Mouse (Mus musculus) liver, embryonic 14.5 days (tissue): ENCODE data around the gene Lipc. TPM values are rescaled to one million over a fixed set of nuclear protein-coding genes. Genes with fewer than 3 reads are reported as not detected.

Source experiments
- ATAC-seq: fragments of 200-750 bp; cut with Nextera tagmentation; 2 replicates; pipeline ENCODE4 v1.8.0; 2017; ENCODE audit warnings: moderate number of reproducible peaks, mild to moderate bottlenecking, moderate library complexity; ENCODE audit not compliant: insufficient read depth
- DNase-seq, 3 experiments: peaks; one replicate each; pipeline ENCODE4 v3.0.0-alpha.2; 2012 to 2013; ENCODE audit warnings: low read depth in 3 of 3, low spot score in 3 of 3
- H3K27ac ChIP-seq: fragments of 300-500 bp; sonication (generic); 2 replicates; pipeline ENCODE4 v1.5.1; 2014; ENCODE audit warnings: moderate library complexity, mild to moderate bottlenecking, control low read depth, inconsistent platforms
- H3K27me3 ChIP-seq: fragments of 300-500 bp; sonication (generic); 2 replicates; pipeline ENCODE4 v1.6.1; 2014; ENCODE audit warnings: mild to moderate bottlenecking, low read length, moderate library complexity; ENCODE audit not compliant: control insufficient read depth, insufficient read depth
- H3K36me3 ChIP-seq: fragments of 300-500 bp; sonication (generic); replicated peaks from 2 replicates; pipeline ENCODE4 v1.6.1; 2014; ENCODE audit warnings: low read depth; ENCODE audit not compliant: control insufficient read depth, insufficient read depth
- H3K4me1 ChIP-seq, 2 experiments: fragments of 200-500 bp in 1 of 2; fragments of 300-500 bp in 1 of 2; sonication (generic) in 1 of 2; replicated peaks; 2 replicates each; pipeline ENCODE4 v1.6.1; 2012 to 2014; ENCODE audit warnings: antibody characterized with exemption in 1 of 2, inconsistent platforms in 1 of 2, low read length in 1 of 2; ENCODE audit not compliant: control insufficient read depth in 2 of 2, insufficient read depth in 2 of 2
- H3K4me2 ChIP-seq: fragments of 300-500 bp; sonication (generic); 2 replicates; pipeline ENCODE4 v1.6.1; 2014; ENCODE audit warnings: low read depth, mild to moderate bottlenecking, control low read depth, moderate library complexity
- H3K4me3 ChIP-seq, 2 experiments: fragments of 200-500 bp in 1 of 2; fragments of 300-500 bp in 1 of 2; sonication (generic) in 1 of 2; 2 replicates each; pipeline ENCODE4 v1.5.1; 2012 to 2014; ENCODE audit warnings: low read depth in 2 of 2, low read length in 2 of 2, mild to moderate bottlenecking in 2 of 2, control low read depth in 1 of 2, inconsistent platforms in 1 of 2, moderate library complexity in 1 of 2; ENCODE audit not compliant: insufficient read depth in 1 of 2
- H3K9ac ChIP-seq: fragments of 300-500 bp; sonication (generic); replicated peaks from 2 replicates; pipeline ENCODE4 v1.6.1; 2014; ENCODE audit warnings: mild to moderate bottlenecking, control low read depth, moderate library complexity
- H3K9me3 ChIP-seq: fragments of 300-500 bp; sonication (generic); 2 replicates; pipeline ENCODE4 v1.6.1; 2016; ENCODE audit warnings: low read length, mixed read lengths; ENCODE audit not compliant: control insufficient read depth
- CTCF ChIP-seq: IDR thresholded peaks from 2 replicates; pipeline ENCODE4 v1.5.1; 2016; ENCODE audit warnings: antibody characterized with exemption, low read depth, control low read depth
- EP300 ChIP-seq: IDR thresholded peaks from 2 replicates; pipeline ENCODE4 v1.6.1; 2016; ENCODE audit warnings: antibody characterized with exemption, low read depth
- WGBS: fragments of 180-500 bp; shearing (Covaris S2); extraction: QIAGEN DNeasy Blood & Tissue Kit; methylation state at CpG from one replicate; pipeline ENCODE4 v1.1.7; 2014; ENCODE audit not compliant: insufficient replicate concordance; 5-methylcytosine and 5-hydroxymethylcytosine counted together
- polyA plus RNA-seq, 2 experiments: library from polyadenylated mRNA; depleted of rRNA in 1 of 2; stranded (reverse) in 1 of 2; unstranded in 1 of 2; fragments of >200 nt; fragmentation: Nextera tagmentation in 1 of 2; extraction: Ambion mirVana in 1 of 2; gene quantifications; 2 replicates each; pipeline versions ENCODE4 v1.2.1 to v1.2.3; 2012 to 2014

Gene Lipc
- polyA plus RNA-seq, 2 experiments, result 22.4 to 26.8 TPM

DNA sequence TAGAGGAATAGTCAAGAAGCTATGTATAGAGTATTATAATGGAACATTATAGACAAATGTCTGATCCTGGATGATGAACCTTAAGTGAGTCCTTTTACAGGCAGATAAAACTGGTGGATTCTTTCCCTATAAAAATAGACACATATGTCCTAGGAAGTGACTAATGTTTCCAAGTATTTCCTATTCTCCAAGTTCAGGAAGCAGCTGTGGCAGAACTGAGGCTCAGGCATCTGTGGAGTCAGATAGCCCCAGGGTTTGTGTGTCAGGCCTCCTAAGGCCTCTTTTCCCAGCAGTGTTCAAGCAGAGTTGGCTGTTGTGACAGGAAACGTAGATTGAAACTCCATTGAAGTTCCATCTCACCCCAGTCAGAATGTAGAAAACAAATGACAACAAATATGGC is 25.4 kb upstream of the Lipc start:
- H3K4me2 ChIP-seq, result no peak overlapping the region
- no peak overlapping the region for H3K27ac ChIP-seq
- H3K27me3 ChIP-seq, result no peaks in the 10 kb centered on the region
- peaks cover 0 to 12% of the 10 kb centered on the region in 2 experiments; a peak in 2 of 4 replicates for H3K4me1 ChIP-seq
- H3K9ac ChIP-seq, result no peak overlapping the region
- WGBS, result 50% methylated on average over 1 of the region's 1 CpGs
- no peak for TF ChIP-seq EP300
- TF ChIP-seq CTCF, result no peak
- H3K9me3 ChIP-seq, result no peaks in the 10 kb centered on the region
- ATAC-seq, result no peak
- no peaks in the 10 kb centered on the region for H3K36me3 ChIP-seq
- no peak overlapping the region for H3K4me3 ChIP-seq
- no peak for DNase-seq

DNA sequence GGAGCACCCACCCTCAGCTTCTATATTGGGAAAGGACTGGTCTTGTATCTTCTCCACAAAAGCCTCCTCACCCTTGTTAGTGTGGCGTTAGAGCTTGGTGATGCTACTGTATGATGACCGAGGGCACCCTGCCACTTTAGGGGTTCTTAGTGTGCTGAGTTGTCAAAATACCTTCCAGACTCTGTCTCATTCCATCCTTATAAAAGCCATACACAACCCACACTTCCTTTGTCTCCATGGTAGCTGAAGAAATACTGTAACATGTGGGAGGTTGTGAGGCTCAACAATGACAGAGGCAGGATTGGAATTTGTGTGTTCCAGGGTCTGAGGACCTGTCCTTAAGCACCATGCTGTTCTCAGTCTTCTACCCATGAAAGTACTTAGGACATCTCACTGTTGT is 23.9 kb upstream of the Lipc start:
- Histone ChIP-seq H3K4me2 (no peak overlapping the region), H3K4me1 (no peaks in the 10 kb centered on the region), H3K27ac (no peak overlapping the region), H3K4me3 (no peak overlapping the region), H3K27me3 (no peaks in the 10 kb centered on the region), H3K36me3 (no peaks in the 10 kb centered on the region), H3K9ac (no peak overlapping the region), H3K9me3 (no peaks in the 10 kb centered on the region)
- 67% methylated on average over 2 of the region's 2 CpGs for WGBS
- no peak for ATAC-seq
- no peak for DNase-seq
- TF ChIP-seq CTCF (no peak), EP300 (no peak)

DNA sequence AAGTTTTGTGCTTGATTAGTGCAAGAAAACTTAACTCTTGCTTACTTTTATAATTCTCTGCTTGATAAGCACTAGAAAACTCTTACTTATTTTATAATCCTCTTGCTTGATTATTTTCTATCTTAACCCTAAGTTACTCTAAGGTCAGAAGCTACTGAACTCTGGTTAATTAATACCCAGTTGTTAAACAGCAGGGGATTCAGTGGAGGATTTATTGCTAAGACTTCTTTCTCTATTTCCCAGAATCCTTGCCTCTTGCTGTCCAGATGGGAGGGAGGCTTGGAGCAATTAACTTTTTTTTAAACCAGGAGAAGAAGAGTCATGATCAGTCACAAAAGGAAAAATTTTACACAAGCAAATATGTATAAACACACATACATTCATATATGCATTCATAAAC is 21.3 kb upstream of the Lipc start:
- ATAC-seq (no peak), DNase-seq (no peak)
- no peaks in the 10 kb centered on the region for H3K9me3 ChIP-seq
- H3K4me1 ChIP-seq, result peaks cover 0 to 2% of the 10 kb centered on the region in 2 experiments; a peak in 1 of 4 replicates
- no peak overlapping the region for H3K4me3 ChIP-seq
- TF ChIP-seq CTCF, result no peak
- no peak for TF ChIP-seq EP300
- H3K9ac ChIP-seq, result no peak overlapping the region
- no peak overlapping the region for H3K4me2 ChIP-seq
- H3K27ac ChIP-seq, result no peak overlapping the region
- no peaks in the 10 kb centered on the region for H3K27me3 ChIP-seq
- no peaks in the 10 kb centered on the region for H3K36me3 ChIP-seq

- ATAC-seq (no peak), DNase-seq (no peak)
- peaks cover 0 to 2% of the 10 kb centered on the region in 2 experiments; a peak in 1 of 4 replicates for H3K4me1 ChIP-seq
- H3K4me2 ChIP-seq, result no peak overlapping the region
- H3K36me3 ChIP-seq, result no peaks in the 10 kb centered on the region
- H3K27ac ChIP-seq, result no peak overlapping the region
- H3K9ac ChIP-seq, result no peak overlapping the region
- H3K4me3 ChIP-seq, result no peak overlapping the region
- no peaks in the 10 kb centered on the region for H3K9me3 ChIP-seq
- TF ChIP-seq CTCF, result no peak
- no peaks in the 10 kb centered on the region for H3K27me3 ChIP-seq
- WGBS, result 56% methylated on average over 3 of the region's 3 CpGs
These were observed 17.2 kb upstream of the Lipc start for GRCm38 (mm10) chr9:70969244-70969643.

DNA sequence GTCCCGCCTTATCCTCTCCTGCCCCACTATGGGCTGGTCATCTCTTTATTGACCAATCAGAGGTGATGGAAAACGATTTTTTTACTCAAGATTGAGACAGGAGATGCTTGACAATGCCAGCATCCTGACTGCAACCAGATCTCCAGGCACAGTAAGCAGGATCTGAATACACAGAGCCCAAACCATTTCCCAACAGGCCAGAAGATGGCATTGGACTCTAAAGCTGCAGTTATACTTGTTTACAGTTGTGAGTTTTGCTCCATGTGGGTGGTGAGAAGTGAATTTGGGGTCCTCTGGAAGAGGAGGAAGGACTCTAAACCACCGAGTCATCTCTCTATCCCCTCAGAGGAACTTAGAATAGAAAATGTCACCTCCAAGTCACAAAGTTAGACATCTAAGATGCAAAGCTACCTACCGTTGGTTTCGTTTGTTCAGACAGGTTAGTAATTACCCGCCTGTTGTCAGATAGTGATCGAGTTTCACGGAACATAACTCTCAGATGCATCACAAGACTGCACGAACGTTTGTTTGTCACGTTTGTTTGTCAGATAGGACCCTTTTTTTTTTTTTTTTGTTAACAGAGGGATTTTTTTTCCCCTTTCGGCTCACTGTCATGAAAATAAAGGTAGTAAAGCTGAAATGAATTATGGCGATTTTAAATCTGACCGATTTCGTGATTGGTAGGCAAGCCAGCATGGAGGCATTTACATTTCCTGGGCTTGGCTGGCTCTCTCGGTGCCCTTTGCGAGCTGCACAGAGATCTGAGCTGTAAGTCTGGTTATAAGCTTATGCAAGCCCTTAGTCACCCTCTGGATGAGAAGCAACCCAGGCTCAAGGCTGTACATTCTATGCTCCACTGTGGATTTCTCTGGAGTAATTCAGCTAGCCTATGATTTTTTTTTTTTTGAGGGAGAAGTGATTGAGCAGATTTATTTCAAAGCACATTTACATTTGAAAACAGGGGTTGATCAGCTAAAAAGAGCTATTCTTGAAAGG is 14.3 kb upstream of the Lipc start:
- Histone ChIP-seq H3K27me3 (no peaks in the 10 kb centered on the region), H3K9ac (no peak overlapping the region), H3K36me3 (no peaks in the 10 kb centered on the region), H3K4me1 (peaks cover 0 to 2% of the 10 kb centered on the region in 2 experiments; a peak in 1 of 4 replicates), H3K4me2 (no peak overlapping the region), H3K27ac (no peak overlapping the region), H3K9me3 (no peaks in the 10 kb centered on the region), H3K4me3 (no peak overlapping the region)
- ATAC-seq, result no peak
- WGBS, result 59% methylated on average over 17 of the region's 17 CpGs
- no peak for DNase-seq
- TF ChIP-seq EP300 (no peak), CTCF (peak; percentile 31; the same call in 1 of the 2 replicates)
